Mouse (Mus musculus): ENCODE measurements around the gene Manba.
A peak's percentile ranks its signal among the peaks of the same experiment; 100 is the strongest.

Manba gene

GRCm38 (mm10) chr3:135534103-135534502, 48.7 kb downstream of the Manba start:
- no peak for DNase-seq

DNA sequence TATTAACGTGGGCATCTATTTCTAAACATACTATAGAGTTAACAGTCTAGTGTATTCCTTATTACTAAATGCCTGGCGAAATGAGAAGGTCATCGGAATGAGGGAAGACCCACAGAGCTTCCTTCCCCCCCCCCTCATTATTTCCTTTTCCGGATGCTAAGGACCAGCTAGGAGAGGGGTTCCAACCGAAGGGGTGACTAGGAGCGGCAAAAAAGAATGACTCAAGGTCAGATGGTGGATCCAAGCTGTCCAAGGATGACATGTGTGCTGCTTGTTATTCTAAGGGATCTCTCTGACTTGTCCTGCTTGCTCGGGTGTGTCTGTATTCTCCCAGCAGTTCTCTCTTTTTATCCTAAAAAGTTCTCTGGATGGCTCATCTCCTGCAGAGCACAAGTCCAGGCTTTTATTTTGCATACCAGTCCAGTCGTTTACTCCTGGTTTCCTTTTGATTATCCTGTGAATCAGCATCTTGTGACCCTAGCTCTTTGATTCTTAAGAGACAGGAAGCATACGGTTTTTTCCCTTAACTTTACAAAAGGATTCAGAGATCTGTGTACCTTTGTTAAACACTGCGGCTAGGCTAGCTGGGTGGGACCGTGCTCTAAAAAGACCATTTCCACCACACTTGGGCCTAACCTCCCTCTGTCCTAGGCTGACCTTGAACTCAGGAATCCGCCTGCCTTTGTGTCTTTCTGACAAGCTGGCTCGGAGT, 61.0 kb downstream of the Manba start:
- DNase-seq: no peak

DNA sequence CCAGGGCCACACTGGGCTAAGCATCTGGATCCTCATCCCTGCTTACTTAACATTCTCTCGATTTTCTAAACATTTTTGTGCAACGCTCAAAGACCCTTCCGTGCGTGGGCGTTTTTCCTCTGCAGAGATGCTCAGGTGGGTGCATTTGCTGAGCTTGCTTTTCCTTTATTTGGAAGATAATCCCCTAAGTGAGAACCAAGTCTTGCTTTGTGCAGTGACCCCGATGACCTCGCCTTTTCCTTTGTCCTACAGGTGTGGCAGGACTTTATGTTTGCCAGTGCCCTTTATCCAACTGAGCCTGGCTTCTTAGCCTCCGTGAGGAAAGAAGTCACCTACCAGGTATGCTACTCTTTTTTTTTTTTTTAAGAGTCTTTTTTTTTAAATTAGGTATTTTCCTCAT, 61.9 kb downstream of the Manba start:
- no peak for DNase-seq

DNA sequence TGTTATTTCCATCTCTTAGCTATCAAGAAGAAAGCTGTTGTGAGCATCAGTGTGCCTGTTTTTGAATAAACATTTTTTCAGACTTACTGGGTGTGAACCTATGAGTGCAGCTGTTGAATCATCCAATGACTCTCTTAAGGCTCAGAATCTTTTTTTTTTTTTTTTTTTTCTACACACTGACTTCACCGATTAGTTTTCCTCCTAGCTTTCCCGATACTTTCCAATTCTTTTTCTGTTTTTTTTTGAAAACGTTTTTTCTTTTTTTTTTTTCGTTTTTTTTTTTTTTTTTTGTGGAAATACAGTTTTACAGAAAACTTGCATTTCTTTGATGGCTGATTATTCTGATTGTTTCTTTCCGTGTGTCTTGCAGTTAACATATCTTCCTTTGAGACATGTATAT, 67.5 kb downstream of the Manba start:
- no peak for DNase-seq

DNA sequence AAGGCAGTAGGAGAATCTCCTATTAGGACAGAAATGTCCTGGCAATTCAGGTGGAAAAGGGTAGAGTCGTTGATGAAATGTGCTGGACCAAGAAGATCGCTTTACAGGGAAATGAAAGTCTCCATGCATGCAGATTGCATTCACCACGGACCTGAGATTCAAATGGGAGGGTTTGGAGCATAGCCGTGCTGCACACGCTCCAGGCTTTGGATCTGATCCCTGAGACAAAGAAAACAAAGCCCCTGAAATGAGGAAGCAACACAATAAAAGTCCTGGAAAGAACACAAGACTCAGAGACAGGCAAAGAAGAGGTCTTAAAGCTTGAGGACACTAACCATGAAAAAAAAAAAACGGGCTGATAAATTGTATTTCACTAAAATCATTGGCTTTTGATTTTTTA, 69.8 kb downstream of the Manba start:
- DNase-seq: no peak

- DNase-seq: no peak
Observed at GRCm38 (mm10) chr3:135556052-135556587, 70.7 kb downstream of the Manba start.

- no peak for DNase-seq
Observed at GRCm38 (mm10) chr3:135556851-135557662, 71.6 kb downstream of the Manba start.

DNA sequence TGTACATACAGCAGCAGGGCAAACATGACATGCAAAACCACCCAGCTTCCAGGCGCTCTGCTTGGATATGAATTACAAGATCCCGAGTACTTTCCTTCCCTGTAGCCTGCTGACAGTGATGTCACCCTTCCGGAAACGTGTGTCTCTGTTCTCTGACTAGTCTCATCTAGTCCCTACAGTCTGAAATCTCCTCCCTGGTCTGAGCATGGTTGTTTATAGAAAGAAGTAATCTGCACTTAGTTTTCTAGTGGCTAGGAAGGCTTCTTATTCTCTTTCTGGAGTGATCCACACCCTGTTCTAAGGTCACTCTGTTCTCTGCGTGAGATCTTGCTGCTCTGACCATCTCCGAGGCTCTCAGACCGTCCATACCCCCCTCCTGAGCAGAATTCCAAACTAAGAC, 76.6 kb downstream of the Manba start:
- DNase-seq: no peak

DNA sequence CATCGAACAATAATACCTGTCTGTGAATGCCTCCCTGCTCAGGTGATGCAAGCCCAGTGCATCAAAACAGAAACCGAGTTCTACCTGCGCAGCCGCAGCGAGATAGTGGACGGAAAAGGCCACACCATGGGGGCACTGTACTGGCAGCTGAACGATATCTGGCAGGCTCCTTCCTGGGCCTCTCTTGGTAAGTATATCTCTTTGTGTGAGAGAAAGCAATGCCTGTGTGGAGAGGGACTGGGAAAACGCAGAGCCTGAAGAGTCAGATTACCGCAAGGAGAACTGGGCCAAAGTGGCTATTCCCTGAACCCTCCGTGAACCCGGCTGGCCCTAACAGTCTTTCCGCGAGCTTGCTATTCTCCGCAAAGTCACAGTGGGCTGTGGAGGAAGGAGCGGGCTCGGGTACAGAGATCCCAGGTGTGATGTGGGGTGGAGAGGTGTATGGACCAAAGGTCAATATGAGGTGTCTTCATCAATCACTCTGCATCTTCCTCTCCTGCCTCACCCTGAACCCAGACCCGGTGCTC, 77.8 kb downstream of the Manba start:
- DNase-seq: no peak

DNA sequence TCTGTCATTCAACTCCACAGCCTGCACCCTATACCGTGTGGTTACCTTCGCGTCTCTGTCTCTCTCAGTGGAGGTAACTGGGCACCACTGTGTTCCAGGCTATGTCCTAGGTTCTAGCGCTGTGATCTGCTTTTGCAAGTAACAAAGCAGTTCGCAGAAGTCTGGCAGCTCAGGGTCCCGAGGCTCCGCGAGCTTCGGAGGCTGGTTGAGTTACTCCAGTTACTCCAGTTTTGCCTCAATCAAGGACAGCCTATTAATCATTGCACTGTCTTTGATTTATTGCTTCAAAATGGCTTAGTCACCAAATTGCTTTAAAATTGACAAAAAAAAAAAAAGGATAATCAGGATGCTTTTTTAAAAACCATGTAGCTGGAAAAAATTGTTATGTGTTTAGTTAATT, 79.3 kb downstream of the Manba start:
- no peak for DNase-seq

DNA sequence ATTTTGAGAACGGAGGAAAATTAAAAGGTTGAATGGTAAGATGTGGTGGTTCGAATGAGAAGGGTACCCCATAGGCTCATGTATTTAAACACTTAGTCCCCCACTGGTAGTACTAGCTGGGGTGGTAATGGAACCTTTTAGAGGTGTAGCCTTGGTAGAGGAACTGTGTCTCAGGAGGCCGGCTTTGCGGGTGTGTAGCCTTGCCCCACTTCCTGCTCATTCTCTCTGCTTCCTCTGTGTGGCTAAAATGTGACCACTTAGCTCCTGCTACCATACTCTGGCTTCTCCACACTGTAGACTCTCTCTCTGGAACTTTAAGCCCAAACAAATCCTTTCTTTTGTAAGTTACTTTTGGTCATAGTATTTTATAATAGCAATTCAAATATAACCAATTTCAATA, 79.9 kb downstream of the Manba start:
- DNase-seq: no peak

DNA sequence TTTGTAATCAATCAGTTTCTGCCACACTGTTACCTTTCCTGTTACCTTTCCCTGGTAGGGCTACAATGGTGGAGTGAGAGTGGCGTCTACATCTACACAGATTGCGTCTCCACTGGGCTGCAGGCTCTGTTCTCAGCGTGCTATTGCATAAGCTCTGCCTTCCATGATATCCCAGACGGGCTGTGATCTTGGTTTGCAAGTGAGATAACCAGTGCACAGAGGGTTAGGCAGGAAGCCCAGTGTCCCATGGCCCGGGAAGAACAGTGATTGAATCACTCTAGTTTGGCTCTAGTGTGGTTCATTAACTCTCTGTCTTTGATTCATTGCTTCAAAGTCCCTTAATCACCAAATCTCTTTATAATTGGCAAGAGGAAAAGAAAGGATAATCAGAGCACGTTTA, 82.5 kb downstream of the Manba start:
- DNase-seq: no peak

DNA sequence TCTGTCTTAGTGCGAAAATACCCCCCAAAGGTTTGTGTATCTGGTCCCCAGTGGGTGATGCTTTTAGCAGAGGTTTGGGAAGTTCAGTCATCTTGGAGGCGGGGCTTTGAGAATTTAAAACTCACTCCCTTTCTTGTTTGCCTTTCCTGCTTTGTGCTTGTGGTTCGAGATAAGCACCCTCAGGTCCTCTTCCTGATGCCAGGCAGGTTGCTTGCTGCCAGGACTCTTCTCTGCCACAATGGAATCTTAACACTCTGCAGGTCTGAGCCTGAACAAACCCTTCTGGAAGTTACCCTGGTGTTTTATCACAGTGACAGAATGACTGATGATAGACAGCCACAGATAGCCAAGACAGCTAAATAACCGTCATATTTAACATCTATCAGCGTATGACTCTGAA, 83.2 kb downstream of the Manba start:
- DNase-seq: no peak

GRCm38 (mm10) chr3:135571540-135571939, 86.1 kb downstream of the Manba start:
- peak; percentile 30 for DNase-seq

GRCm38 (mm10) chr3:135573051-135573450, 87.6 kb downstream of the Manba start:
- DNase-seq: peak; percentile 25

GRCm38 (mm10) chr3:135575126-135575525, 89.7 kb downstream of the Manba start:
- no peak for DNase-seq

GRCm38 (mm10) chr3:135578588-135579140, 93.3 kb downstream of the Manba start:
- no peak for DNase-seq

- peak; percentile 36 for DNase-seq
Observed at GRCm38 (mm10) chr3:135579179-135579578, 93.8 kb downstream of the Manba start.

- peak; percentile 49 for DNase-seq
Observed at GRCm38 (mm10) chr3:135580439-135581275, 95.2 kb downstream of the Manba start.

DNA sequence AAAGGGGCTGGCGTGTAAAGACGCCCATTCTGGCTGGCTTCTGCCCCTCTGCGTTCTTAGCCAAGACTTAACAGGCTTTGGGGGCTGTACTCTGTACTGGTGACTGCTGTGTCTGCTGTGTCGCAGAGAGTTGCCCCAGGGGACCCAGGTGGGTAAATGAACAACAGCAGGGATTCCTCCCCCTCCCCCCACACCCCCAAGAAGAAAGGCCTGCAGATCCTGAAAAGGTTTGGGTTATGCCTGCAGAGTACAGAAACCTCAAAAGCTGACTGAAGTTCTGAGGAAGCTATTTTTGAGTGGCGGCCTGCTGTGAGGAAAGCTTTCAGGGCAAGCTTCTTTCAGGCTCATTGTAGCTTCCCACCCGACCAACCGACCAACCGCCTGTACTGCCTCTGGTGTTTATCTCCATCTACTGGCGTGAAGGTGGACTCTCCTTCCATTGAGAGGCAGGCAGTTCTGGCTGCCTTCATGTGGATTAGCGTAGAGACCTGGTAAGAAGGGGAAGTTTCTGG, 96.3 kb downstream of the Manba start:
- peak; percentile 47 for DNase-seq

DNA sequence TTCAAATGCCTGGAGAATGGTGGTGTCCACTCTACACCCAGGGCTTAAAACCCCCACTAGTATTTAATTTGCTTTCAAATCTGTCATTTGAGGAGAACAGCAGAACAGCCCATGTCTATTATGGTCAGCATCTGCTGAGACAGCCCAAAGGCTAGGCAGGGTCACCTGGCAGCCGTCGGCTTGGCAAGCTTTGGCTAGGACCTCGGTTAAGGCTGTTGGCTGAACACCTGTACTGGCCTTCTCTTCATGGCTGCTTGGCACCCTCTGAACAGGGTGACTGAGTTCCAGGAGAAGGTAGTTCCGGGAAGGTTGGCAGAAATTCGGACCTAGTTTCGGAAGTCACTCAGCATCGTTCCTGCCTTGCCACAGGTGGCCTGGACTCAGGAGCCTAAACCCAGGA, 96.8 kb downstream of the Manba start:
- no peak for DNase-seq

GRCm38 (mm10) chr3:135585482-135585881, 100.1 kb downstream of the Manba start:
- DNase-seq: no peak
